Mouse (Mus musculus) forebrain, embryonic 14.5 days (tissue): ENCODE measurements around the gene Cbln3. TPM values are rescaled to one million over a fixed set of nuclear protein-coding genes. Genes with fewer than 3 reads are reported as not detected.

ENCODE experiments used
- ATAC-seq: fragments of 200-750 bp; cut with Nextera tagmentation; 2 replicates; pipeline ENCODE4 v1.8.0; 2017; ENCODE audit warnings: mild to moderate bottlenecking, moderate library complexity
- DNase-seq: peaks from one replicate; pipeline ENCODE4 v3.0.0-alpha.2; 2015; ENCODE audit warnings: low spot score
- H3K27ac ChIP-seq: fragments of 300-500 bp; sonication (generic); 2 replicates; pipeline ENCODE4 v1.5.1; 2014; ENCODE audit warnings: low read depth, mild to moderate bottlenecking, control low read depth, low read length, moderate library complexity
- H3K27me3 ChIP-seq: fragments of 300-500 bp; sonication (generic); replicated peaks from 2 replicates; pipeline ENCODE4 v1.6.1; 2014; ENCODE audit warnings: low read length, control low read depth, mixed read lengths; ENCODE audit not compliant: control insufficient read depth, insufficient read depth
- H3K36me3 ChIP-seq: fragments of 300-500 bp; sonication (generic); 2 replicates; pipeline ENCODE4 v1.6.1; 2014; ENCODE audit warnings: low read length, control low read depth; ENCODE audit not compliant: control insufficient read depth, insufficient read depth
- H3K4me1 ChIP-seq: fragments of 300-500 bp; sonication (generic); 2 replicates; pipeline ENCODE4 v1.6.1; 2014; ENCODE audit warnings: antibody characterized with exemption, low read length, control low read depth; ENCODE audit not compliant: control insufficient read depth, insufficient read depth
- H3K4me2 ChIP-seq: fragments of 300-500 bp; sonication (generic); 2 replicates; pipeline ENCODE4 v1.6.1; 2014; ENCODE audit warnings: mild to moderate bottlenecking, control low read depth, low read length
- H3K4me3 ChIP-seq: fragments of 300-500 bp; sonication (generic); 2 replicates; pipeline ENCODE4 v1.5.1; 2014; ENCODE audit warnings: low read depth, low read length, control low read depth
- H3K9ac ChIP-seq: fragments of 300-500 bp; sonication (generic); 2 replicates; pipeline ENCODE4 v1.6.1; 2014; ENCODE audit warnings: mild to moderate bottlenecking, low read length, control low read depth, moderate library complexity
- H3K9me3 ChIP-seq: fragments of 300-500 bp; sonication (generic); replicated peaks from 2 replicates; pipeline ENCODE4 v1.6.1; 2016; ENCODE audit warnings: low read length, control low read depth, mixed read lengths; ENCODE audit not compliant: control insufficient read depth
- WGBS: fragments of 180-500 bp; shearing (Covaris S2); extraction: QIAGEN DNeasy Blood & Tissue Kit; methylation state at CpG from one replicate; pipeline ENCODE4 v1.1.7; 2014; 5-methylcytosine and 5-hydroxymethylcytosine counted together
- polyA plus RNA-seq: library from polyadenylated mRNA; unstranded; fragments of >200 nt; fragmentation: Nextera tagmentation; extraction: Ambion mirVana; gene quantifications from 2 replicates; pipeline ENCODE4 v1.2.1, GENCODE M21; 2014

Gene Cbln3
- polyA plus RNA-seq, 1 experiment from 2014 or later, result 0.27 TPM

DNA sequence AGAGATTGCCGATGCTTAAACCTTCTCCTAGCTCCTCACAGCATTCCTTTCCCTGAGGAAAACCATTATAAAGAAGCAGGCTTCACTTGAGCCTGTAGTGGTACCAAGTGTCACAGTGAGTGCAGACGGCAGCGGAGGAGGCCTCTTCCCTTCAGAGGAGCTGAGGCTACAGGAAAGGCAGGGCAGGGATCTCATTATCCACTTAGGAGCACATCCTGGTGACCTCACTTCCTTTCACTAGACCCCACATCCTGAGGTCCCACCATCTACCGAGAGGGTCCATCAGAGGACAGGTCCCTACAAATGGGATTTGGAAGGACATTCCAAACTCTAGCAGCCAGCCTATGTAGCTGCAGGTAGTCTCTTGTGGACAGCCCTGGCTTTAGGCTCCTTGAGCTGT lies 26.6 kb downstream of the Cbln3 start:
- H3K9ac ChIP-seq, result peak overlapping the region; percentile 9; the same call in 1 of the 2 replicates
- no peaks in the 10 kb centered on the region for H3K36me3 ChIP-seq
- WGBS, result 81% methylated on average over 4 of the region's 4 CpGs
- H3K4me2 ChIP-seq, result no peak overlapping the region; the same call in 1 of the 2 replicates
- no peak for ATAC-seq
- H3K27me3 ChIP-seq, result no peaks in the 10 kb centered on the region
- no peak overlapping the region for H3K4me3 ChIP-seq
- peaks cover 33% of the 10 kb centered on the region for H3K4me1 ChIP-seq
- no peak overlapping the region for H3K27ac ChIP-seq
- DNase-seq, result no peak
- no peaks in the 10 kb centered on the region for H3K9me3 ChIP-seq

DNA sequence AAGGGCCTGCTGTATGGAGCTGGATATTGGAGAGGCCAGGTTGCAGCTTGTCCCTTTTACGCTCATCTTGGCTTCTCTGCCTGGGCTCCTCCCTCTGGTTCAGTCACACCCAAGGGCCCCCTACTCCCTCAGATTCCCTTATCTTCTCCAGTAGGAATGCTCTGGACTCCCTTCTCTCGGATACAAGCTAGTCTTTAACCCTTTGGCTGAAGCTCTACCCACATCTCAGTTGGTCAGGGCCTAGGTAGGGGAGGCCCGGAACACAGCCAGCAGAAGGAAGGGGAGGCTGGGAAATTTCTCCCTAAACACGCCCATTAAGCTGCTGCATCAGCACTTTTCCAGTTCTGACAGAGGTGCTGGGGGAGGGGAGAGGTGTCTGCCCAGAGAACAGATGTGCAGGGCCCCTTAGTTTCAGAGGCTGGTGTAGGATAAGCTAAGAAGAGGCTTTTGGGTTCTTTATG lies 29.1 kb downstream of the Cbln3 start:
- peak; percentile 22 for ATAC-seq
- Histone ChIP-seq H3K9ac (peak overlapping the region; percentile 83), H3K4me1 (peaks cover 36% of the 10 kb centered on the region), H3K27me3 (no peaks in the 10 kb centered on the region), H3K9me3 (no peaks in the 10 kb centered on the region), H3K4me3 (peak overlapping the region; percentile 61), H3K27ac (peak overlapping the region; percentile 85), H3K4me2 (peak overlapping the region; percentile 81), H3K36me3 (no peaks in the 10 kb centered on the region)
- WGBS, result 2% methylated on average over 4 of the region's 4 CpGs
- peak; percentile 68 for DNase-seq

DNA sequence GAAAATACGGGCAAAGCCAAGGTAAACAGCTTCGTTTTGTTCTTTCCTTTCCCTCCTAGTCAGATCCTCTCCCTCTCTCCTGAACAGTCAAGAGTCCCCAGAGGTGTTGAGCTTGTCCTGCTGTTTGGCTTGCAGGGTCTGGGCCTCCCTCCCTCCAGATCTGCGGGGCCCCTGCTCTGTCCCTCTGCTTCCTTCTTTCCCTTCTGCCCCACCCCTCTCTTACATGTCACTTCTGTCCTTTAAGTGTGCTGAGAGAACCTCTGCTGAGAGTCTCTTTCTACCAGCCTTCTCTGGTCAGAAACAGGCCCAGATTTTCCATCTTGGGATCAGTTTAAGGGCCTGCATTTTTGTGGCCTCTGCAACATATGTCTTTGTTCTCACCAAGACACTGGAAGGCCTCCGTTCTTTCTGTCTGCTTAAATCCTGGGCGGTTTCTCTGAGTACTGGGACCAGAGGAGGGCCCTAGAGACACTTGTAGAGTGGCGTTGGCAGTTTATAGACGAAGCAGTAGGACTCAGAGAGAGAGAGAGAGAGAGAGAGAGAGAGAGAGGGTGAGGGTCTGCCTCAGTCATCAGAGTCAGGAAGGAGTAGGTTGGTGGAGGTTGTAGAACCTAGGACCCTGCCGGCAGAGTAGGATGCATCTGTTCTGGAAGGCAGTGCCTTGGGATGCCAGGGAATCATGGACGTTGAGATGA lies 29.6 kb downstream of the Cbln3 start:
- Histone ChIP-seq H3K36me3 (no peaks in the 10 kb centered on the region), H3K9me3 (no peaks in the 10 kb centered on the region), H3K4me1 (peaks cover 36% of the 10 kb centered on the region), H3K4me3 (peak overlapping the region; percentile 61), H3K27ac (peak overlapping the region; percentile 85), H3K4me2 (peak overlapping the region; percentile 81), H3K9ac (peak overlapping the region; percentile 83), H3K27me3 (no peaks in the 10 kb centered on the region)
- WGBS, result 0% methylated on average over 9 of the region's 9 CpGs
- peak; percentile 46 for DNase-seq
- ATAC-seq, result peak; percentile 33

DNA sequence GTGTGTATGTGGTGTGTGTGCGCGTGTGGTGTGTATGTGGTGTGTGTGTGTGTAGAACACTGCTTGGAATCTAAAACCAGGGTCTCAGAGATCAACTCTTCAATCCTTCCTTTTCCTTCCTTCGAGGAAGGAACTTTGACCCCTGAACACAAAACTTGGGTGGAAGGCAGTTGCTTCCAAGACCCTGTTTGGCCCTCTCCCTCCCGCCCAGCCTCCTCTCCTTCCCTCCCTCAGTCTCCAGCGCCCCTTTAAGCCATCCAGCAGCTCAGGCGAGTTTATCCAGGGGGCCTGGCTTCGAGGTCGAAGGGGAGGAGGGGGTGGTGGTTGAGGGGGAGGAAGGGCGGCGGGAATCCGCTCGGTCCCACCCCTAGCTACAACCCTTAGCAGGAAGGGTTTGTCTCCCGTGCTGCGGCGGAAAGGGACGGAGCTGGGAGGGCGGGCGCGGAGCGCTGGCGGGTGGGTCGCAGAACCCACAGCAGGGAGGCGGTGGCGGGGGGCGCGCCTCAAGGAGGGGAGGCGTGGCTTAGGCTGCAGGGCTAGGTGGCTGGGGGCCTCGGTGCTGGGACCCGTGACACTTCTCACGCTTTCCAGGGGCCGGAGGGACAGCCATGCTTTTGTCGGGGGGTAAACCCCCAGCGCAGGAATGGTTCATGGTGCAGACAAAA lies 30.4 kb downstream of the Cbln3 start, which contains the start of gene Nynrin:
TSS of gene Nynrin (plus strand) at position 390 of the 665 bp plus-strand sequence.
- ATAC-seq (peak; percentile 83), DNase-seq (peak; percentile 82)
- no peaks in the 10 kb centered on the region for H3K9me3 ChIP-seq
- peak within 1 kb of the TSS; percentile 83 for H3K9ac ChIP-seq
- H3K27ac ChIP-seq, result peak within 1 kb of the TSS; percentile 85
- WGBS, result 2% methylated on average over 33 of the region's 33 CpGs
- no peaks in the 10 kb centered on the region for H3K36me3 ChIP-seq
- H3K27me3 ChIP-seq, result no peaks in the 10 kb centered on the region
- peak within 1 kb of the TSS; percentile 81 for H3K4me2 ChIP-seq
- H3K4me1 ChIP-seq, result peaks cover 36% of the 10 kb centered on the region
- H3K4me3 ChIP-seq, result peak within 1 kb of the TSS; percentile 61

DNA sequence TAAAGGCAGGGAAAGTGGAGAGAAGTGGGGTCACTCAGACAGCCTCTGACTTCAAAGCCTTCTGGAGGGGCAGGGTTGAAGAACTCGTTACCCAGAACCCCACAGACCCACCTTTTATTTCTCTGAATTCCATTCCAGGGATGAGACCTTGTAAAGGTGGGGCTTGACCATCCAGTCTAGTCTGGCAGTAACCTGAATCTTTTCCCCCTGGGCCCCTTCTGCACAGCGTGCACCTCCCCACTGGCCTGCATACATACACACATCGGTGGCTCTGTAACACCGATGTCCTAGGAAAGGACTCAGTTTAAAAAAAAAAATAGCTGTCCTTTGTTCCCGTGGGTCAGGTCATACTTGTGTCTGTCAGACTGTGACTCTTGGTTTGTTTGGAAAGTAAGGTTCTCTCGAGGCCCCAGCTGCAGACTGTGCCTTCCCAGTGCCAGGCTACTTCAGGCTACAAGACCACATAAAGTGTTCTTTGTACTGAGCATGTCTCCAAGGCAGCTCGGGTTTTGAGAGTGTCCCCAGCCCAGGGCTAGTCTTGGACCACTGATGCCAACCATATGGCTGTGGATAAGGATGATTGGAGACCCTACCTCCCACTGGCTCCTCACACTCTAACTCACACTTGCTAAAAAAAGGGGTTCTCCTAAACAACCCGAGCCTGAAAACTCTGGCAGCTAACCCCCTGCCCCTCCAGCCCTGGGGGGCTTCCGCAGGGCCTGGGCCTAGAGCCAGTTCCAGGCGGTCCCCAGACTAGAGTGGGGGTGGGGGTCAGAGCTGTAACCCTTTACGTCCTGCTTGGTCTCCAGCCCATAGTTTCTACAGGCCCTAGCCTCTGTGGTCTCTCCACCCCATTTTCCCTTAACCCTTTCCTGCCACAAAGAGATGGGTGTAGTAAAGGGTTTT lies 31.3 kb downstream of the Cbln3 start:
- WGBS, result 1% methylated on average over 11 of the region's 11 CpGs
- Histone ChIP-seq H3K4me3 (peak overlapping the region; percentile 61), H3K36me3 (no peaks in the 10 kb centered on the region), H3K9me3 (no peaks in the 10 kb centered on the region), H3K27ac (peak overlapping the region; percentile 85), H3K9ac (peak overlapping the region; percentile 83; the same call in 1 of the 2 replicates), H3K4me1 (peaks cover 36% of the 10 kb centered on the region), H3K27me3 (no peaks in the 10 kb centered on the region), H3K4me2 (peak overlapping the region; percentile 81)
- DNase-seq, result peak; percentile 82
- ATAC-seq, result peak; percentile 74

DNA sequence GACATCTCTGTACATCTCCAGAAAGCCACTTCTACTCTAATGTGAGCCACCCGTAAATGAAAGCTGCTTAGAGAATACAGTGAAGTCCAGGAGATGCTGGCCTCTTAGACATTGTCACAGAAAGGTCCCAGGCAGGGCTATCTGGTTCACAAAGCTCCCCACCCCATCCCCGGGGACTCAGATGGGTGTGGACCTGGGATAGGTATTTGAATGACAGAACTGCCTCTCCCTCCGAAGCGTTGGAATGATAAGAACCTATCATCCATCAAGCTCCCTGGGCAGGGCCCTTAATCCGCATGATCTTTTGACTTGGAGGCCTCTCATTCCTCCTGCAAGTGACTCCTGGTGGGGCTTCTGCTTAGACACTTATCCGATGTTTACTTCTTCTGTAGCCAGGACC lies 33.3 kb downstream of the Cbln3 start:
- Histone ChIP-seq H3K36me3 (no peaks in the 10 kb centered on the region), H3K27me3 (no peaks in the 10 kb centered on the region), H3K4me3 (no peak overlapping the region), H3K9me3 (no peaks in the 10 kb centered on the region), H3K4me1 (peaks cover 21% of the 10 kb centered on the region), H3K9ac (no peak overlapping the region), H3K27ac (no peak overlapping the region), H3K4me2 (no peak overlapping the region)
- WGBS, result 74% methylated on average over 6 of the region's 6 CpGs
- ATAC-seq, result no peak
- DNase-seq, result no peak

DNA sequence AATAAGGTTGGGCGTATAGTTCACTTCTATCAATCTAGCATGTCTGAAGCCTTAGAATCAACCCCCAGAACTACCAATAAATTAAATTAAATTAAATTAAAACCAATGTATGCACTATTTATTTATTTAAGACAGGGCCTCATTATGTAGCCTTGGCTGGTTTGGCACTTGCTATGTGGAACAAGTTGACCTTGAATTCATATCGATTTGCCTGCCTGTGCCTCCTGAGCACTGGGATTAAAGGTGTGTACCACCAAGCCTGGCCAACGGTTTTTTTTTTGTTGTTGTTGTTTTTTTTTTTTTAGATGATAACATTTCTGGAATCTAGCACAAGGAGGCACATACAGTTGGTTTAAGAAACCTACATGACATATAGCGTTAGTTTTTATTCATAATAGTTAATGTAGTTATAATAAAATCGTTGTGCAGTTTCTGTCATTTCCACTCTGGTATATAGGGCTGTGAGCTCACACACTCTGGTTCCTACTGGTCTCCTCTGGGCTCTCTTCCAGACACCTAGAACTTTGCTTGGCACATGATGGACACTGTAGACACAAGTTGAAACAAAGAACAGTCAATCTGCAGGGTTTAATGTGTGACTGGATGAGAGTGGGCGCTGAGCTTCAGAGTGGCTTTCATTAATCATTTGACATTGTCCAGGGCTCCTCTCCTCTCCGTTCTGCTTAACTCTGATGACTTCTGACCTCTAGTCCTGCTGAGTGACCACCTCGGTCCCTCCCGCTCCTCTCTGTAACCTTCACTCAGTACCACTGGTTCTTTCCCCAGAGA lies 38.5 kb downstream of the Cbln3 start:
- H3K27me3 ChIP-seq, result no peaks in the 10 kb centered on the region
- 87% methylated on average over 9 of the region's 9 CpGs for WGBS

DNA sequence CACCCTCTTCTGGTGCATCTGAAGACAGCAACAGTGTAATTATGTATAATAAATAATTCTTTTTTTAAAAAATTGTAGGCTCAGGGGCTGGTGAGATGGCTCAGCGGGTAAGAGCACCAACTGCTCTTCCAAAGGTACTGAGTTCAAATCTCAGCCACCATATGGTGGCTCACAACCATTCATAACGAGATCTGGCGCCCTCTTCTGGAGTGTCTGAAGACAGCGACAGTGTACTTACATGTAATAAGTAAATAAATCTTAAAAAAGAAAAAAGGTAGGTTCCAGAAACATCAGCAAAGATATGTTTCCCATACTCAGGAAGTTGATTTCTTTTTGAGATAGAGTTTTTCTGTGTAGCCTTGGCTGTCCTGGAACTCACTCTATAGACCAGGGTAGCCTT lies 41.4 kb downstream of the Cbln3 start:
- H3K4me2 ChIP-seq, result no peak overlapping the region
- H3K9ac ChIP-seq, result no peak overlapping the region
- no peaks in the 10 kb centered on the region for H3K27me3 ChIP-seq
- no peaks in the 10 kb centered on the region for H3K9me3 ChIP-seq
- no peak overlapping the region for H3K4me3 ChIP-seq
- no peak overlapping the region for H3K27ac ChIP-seq
- H3K36me3 ChIP-seq, result no peaks in the 10 kb centered on the region
- ATAC-seq, result no peak
- WGBS, result 81% methylated on average over 4 of the region's 4 CpGs
- no peaks in the 10 kb centered on the region for H3K4me1 ChIP-seq
- DNase-seq, result no peak

More for the DNA sequence above, 38.5 kb downstream of the Cbln3 start:
- DNase-seq, result no peak
- Histone ChIP-seq H3K4me1 (no peaks in the 10 kb centered on the region), H3K4me3 (no peak overlapping the region), H3K9ac (no peak overlapping the region), H3K27ac (no peak overlapping the region), H3K9me3 (no peaks in the 10 kb centered on the region), H3K4me2 (no peak overlapping the region), H3K36me3 (no peaks in the 10 kb centered on the region)
- no peak for ATAC-seq
